Mouse (Mus musculus): Measurements from ENCODE around the gene Dip2c. TPM values are rescaled to one million over a fixed set of nuclear protein-coding genes. Genes with fewer than 3 reads are reported as not detected.

The Dip2c gene
- polyA plus RNA-seq, 1 experiment from 2014 or later, result 12.3 TPM

- Histone ChIP-seq H3K27ac (ENCODE audit: low read length) (no peak overlapping the region), H3K36me3 (ENCODE audit: control insufficient read depth, insufficient read depth) (0 out of 2 replicates have a peak, but pooled peaks cover 4% of the 10 kb centered on the region), H3K27me3 (replicated peaks; ENCODE audit: control insufficient read depth, insufficient read depth, low read length) (no peaks in the 10 kb centered on the region), H3K4me1 (replicated peaks; ENCODE audit: control insufficient read depth, insufficient read depth, low read length) (no peaks in the 10 kb centered on the region), H3K9me3 (ENCODE audit: control insufficient read depth, low read length) (no peaks in the 10 kb centered on the region), H3K4me2 (ENCODE audit: low read length) (no peak overlapping the region), H3K4me3 (replicated peaks; ENCODE audit: low read length) (no peak overlapping the region), H3K9ac (replicated peaks; ENCODE audit: low read depth, low read length) (no peak overlapping the region)
- 96% methylated on average over 1 of the region's 1 CpGs for WGBS
- no peak for ATAC-seq
These were observed 438.9 kb downstream of the Dip2c start for GRCm38 (mm10) chr13:9715224-9715623.

Other genes starting within 250 kb of the Dip2c start
- 42.4 and 46.2 TPM in 2 replicates for gene Larp4b, start 182.6 kb upstream of the Dip2c start, polyA plus RNA-seq (2015; fragmentation: Nextera tagmentation; extraction: Ambion mirVana)

Measured in forebrain, embryonic 16.5 days (tissue).